27 mouse cellular contexts compared by ENCODE assay signal in genomic region chr15:97009271-97009670, GRCm38 (mm10). TPM values are rescaled to one million over a fixed set of nuclear protein-coding genes. Genes with fewer than 3 reads are reported as not detected.
DNase-seq lines count a peak whose midpoint lies in the region; ATAC-seq and TF ChIP-seq lines count a peak whose summit lies in the region.
"Had no signal": no experiment of that assay in that cellular context is flagged by ENCODE, and none has a peak within 500 bp of the region (broad histone marks: within the 10 kb centered on the region; RNA-seq: fewer than 3 reads in every experiment).

No protein-coding gene starts in this region.

- H3K4me2 ChIP-seq in liver, embryonic 12.5 days = no peak overlapping the region
- H3K4me2 ChIP-seq in forebrain, embryonic 13.5 days = no peak overlapping the region
- H3K4me2 ChIP-seq: embryonic facial prominence, embryonic 13.5 days; embryonic facial prominence, embryonic 15.5 days; forebrain, embryonic 12.5 days; forebrain, embryonic 15.5 days had no signal

- WGBS in heart, embryonic 10.5 days = 80% methylated on average over 3 of the region's 3 CpGs
- 48% methylated on average over 3 of the region's 3 CpGs for WGBS in liver, adult 2 months
- 63% methylated on average over 3 of the region's 3 CpGs for WGBS in liver, embryonic 12.5 days (ENCODE audit: insufficient replicate concordance)
- WGBS in forebrain, embryonic 13.5 days = 94% methylated on average over 3 of the region's 3 CpGs

- no peak overlapping the region for H3K4me3 ChIP-seq in heart, embryonic 10.5 days
- H3K4me3 ChIP-seq in liver, adult 2 months (ENCODE audit: insufficient read depth, low read depth, low read length) = no peak overlapping the region
- no peak overlapping the region for H3K4me3 ChIP-seq in liver, embryonic 12.5 days
- no peak overlapping the region for H3K4me3 ChIP-seq in forebrain, embryonic 13.5 days
- H3K4me3 ChIP-seq: embryonic facial prominence, embryonic 13.5 days; embryonic facial prominence, embryonic 15.5 days; erythroblast, embryonic 14.5 days; forebrain, embryonic 10.5 days; forebrain, embryonic 12.5 days; forebrain, embryonic 15.5 days had no signal

- no peak overlapping the region for H3K9ac ChIP-seq in liver, adult 2 months (ENCODE audit: low read depth, low read length)
- no peak overlapping the region for H3K9ac ChIP-seq in liver, embryonic 12.5 days
- H3K9ac ChIP-seq in forebrain, embryonic 13.5 days = no peak overlapping the region
- H3K9ac ChIP-seq: embryonic facial prominence, embryonic 13.5 days; embryonic facial prominence, embryonic 15.5 days; forebrain, embryonic 12.5 days; forebrain, embryonic 15.5 days had no signal

- no peak for TF ChIP-seq CTCF in liver, adult 2 months (IDR thresholded peaks at IDR 0.05; ENCODE audit: low read depth, low read length)

- peaks cover 11% of the 10 kb centered on the region for H3K4me1 ChIP-seq in heart, embryonic 10.5 days
- H3K4me1 ChIP-seq in liver, adult 2 months (ENCODE audit: control insufficient read depth, insufficient read depth, low read length) = peaks cover 50% of the 10 kb centered on the region
- peaks cover 13% of the 10 kb centered on the region for H3K4me1 ChIP-seq in liver, embryonic 12.5 days
- H3K4me1 ChIP-seq in forebrain, embryonic 13.5 days = no peaks in the 10 kb centered on the region
- H3K4me1 ChIP-seq: forebrain, embryonic 12.5 days; forebrain, embryonic 15.5 days had no signal

- DNase-seq in heart, adult 11 months = peak; percentile 23
- no peak for DNase-seq in heart, embryonic 10.5 days (ENCODE audit: low spot score)
- peak; percentile 43 for DNase-seq in liver, adult 2 months (ENCODE audit: extremely low read depth, low read depth, low spot score)
- DNase-seq in 3T3-L1 (ENCODE audit: low read depth, low spot score) (peak; percentile 76), NIH3T3 (ENCODE audit: low read depth) (peak; percentile 37)
- DNase-seq: adrenal gland, adult 2 months; adrenal gland, postnatal 10 days; adrenal gland, postnatal 25 days; cerebellum, adult 11 months; cerebellum, adult 18-20 months; cerebellum, adult 8-10 months; cerebellum, adult 9-11 months; cerebellum, postnatal 14 days; cerebellum, postnatal 36 days; embryo, embryonic 11 days had no signal

- H3K27ac ChIP-seq in heart, embryonic 10.5 days = no peak overlapping the region
- H3K27ac ChIP-seq in liver, adult 2 months (replicated peaks; ENCODE audit: insufficient read depth, low read depth, low read length) = peak overlapping the region; percentile 30
- H3K27ac ChIP-seq in liver, embryonic 12.5 days = no peak overlapping the region
- H3K27ac ChIP-seq in forebrain, embryonic 13.5 days = no peak overlapping the region
- H3K27ac ChIP-seq: embryonic facial prominence, embryonic 13.5 days; embryonic facial prominence, embryonic 15.5 days; forebrain, embryonic 10.5 days; forebrain, embryonic 12.5 days; forebrain, embryonic 15.5 days had no signal

- H3K9me3 ChIP-seq in heart, embryonic 10.5 days = no peaks in the 10 kb centered on the region
- no peaks in the 10 kb centered on the region for H3K9me3 ChIP-seq in liver, embryonic 12.5 days (replicated peaks)
- H3K9me3 ChIP-seq in forebrain, embryonic 13.5 days (replicated peaks) = no peaks in the 10 kb centered on the region
- H3K9me3 ChIP-seq: embryonic facial prominence, embryonic 13.5 days; embryonic facial prominence, embryonic 15.5 days; forebrain, embryonic 10.5 days; forebrain, embryonic 12.5 days; forebrain, embryonic 15.5 days had no signal

- no peaks in the 10 kb centered on the region for H3K79me2 ChIP-seq in liver, adult 2 months (ENCODE audit: control insufficient read depth, insufficient read depth, low read length)

- no peaks in the 10 kb centered on the region for H3K27me3 ChIP-seq in heart, embryonic 10.5 days (ENCODE audit: insufficient read depth, poor library complexity, severe bottlenecking)
- no peaks in the 10 kb centered on the region for H3K27me3 ChIP-seq in liver, adult 2 months (ENCODE audit: control insufficient read depth, insufficient read depth, low read length)
- H3K27me3 ChIP-seq in liver, embryonic 12.5 days (replicated peaks) = no peaks in the 10 kb centered on the region
- H3K27me3 ChIP-seq in forebrain, embryonic 13.5 days = no peaks in the 10 kb centered on the region
- H3K27me3 ChIP-seq: CH12.LX; embryonic facial prominence, embryonic 13.5 days; embryonic facial prominence, embryonic 15.5 days; forebrain, embryonic 12.5 days; forebrain, embryonic 15.5 days had no signal

- no peak for ATAC-seq in liver, embryonic 12.5 days
- ATAC-seq in forebrain, embryonic 13.5 days = no peak
- ATAC-seq: CD4-positive, CD25-positive, alpha-beta regulatory T cell, adult 4 months; forebrain, embryonic 15.5 days had no signal

- TF ChIP-seq POLR2A in liver, adult 2 months (IDR thresholded peaks at IDR 0.05; ENCODE audit: extremely low read depth, insufficient read depth, low read length) = no peak

- peaks cover 81% of the 10 kb centered on the region for H3K36me3 ChIP-seq in heart, embryonic 10.5 days
- H3K36me3 ChIP-seq in liver, adult 2 months (ENCODE audit: control insufficient read depth, insufficient read depth, low read length) = peaks cover 76% of the 10 kb centered on the region
- H3K36me3 ChIP-seq in liver, embryonic 12.5 days = peaks cover 11% of the 10 kb centered on the region; the same call in 1 of the 2 replicates
- no peaks in the 10 kb centered on the region for H3K36me3 ChIP-seq in forebrain, embryonic 13.5 days (ENCODE audit: poor library complexity, severe bottlenecking)
- H3K36me3 ChIP-seq: forebrain, embryonic 12.5 days; forebrain, embryonic 15.5 days; G1E had no signal

RNA-seq across cellular contexts. Expression of gene Slc38a4, which starts 46.5 kb away (rescaled TPM):
- 148 and 160 TPM in 2 replicates for polyA plus RNA-seq in heart, embryonic 10.5 days (2016; fragmentation: Nextera tagmentation; extraction: Ambion mirVana)
- 1,197 and 1,621 TPM in 2 replicates for total RNA-seq in liver, adult 2 months (2014; rRNA removed)
- 659 and 663 TPM in 2 replicates for polyA plus RNA-seq in liver, adult 2 months (2012; rRNA removed)
- 43.1 and 45.1 TPM in 2 replicates for polyA plus RNA-seq in liver, embryonic 12.5 days (2016; fragmentation: Nextera tagmentation; extraction: Ambion mirVana)
- 2.7 and 3.2 TPM in 2 replicates for polyA plus RNA-seq in forebrain, embryonic 13.5 days (2015; fragmentation: Nextera tagmentation; extraction: Ambion mirVana)
- total RNA-seq: common myeloid progenitor, adult 5-6 weeks had no signal
- polyA plus RNA-seq: CD4-positive, CD25-positive, alpha-beta regulatory T cell, adult 4 months; G1E had no signal

Comparison
In these comparisons a context has a peak if more than half of its experiments do, and no peak if none do; other contexts are left out.
1. RNA of gene Slc38a4, which starts 46.5 kb away (polyA plus RNA-seq): 659 to 663 TPM in liver, adult 2 months, 148 to 160 TPM in heart, embryonic 10.5 days and 43.1 to 45.1 TPM in liver, embryonic 12.5 days; 2.7 to 3.2 TPM in forebrain, embryonic 13.5 days; every median in the first group is over 10 times any median in the second.